Mouse (Mus musculus): ENCODE measurements at regions not wholly inside any gene's neighbourhood (a gene's known extent, or its start where the extent isn't known, plus 50 kb on each side); places are given as distances from the start of the nearest gene placed in this dataset.

GRCm38 (mm10) chr10:11515144-11515543, 171.9 kb downstream of the Epm2a start:
- TF ChIP-seq CTCF (IDR thresholded peaks at IDR 0.05; ENCODE audit: low read depth, low read length) (no peak), POLR2A (IDR thresholded peaks at IDR 0.05; ENCODE audit: extremely low read depth, insufficient read depth, low read length) (no peak)
